Mouse (Mus musculus) lung, postnatal 0 days (tissue): ENCODE data around the gene Lhfp. TPM values are rescaled to one million over a fixed set of nuclear protein-coding genes. Genes with fewer than 3 reads are reported as not detected.

Source experiments
- ATAC-seq: fragments of 200-750 bp; cut with Nextera tagmentation; 2 replicates; pipeline ENCODE4 v1.8.0; 2017; ENCODE audit warnings: moderate library complexity
- DNase-seq: peaks from one replicate; pipeline ENCODE4 v3.0.0-alpha.2; 2016; ENCODE audit warnings: low spot score
- H3K27ac ChIP-seq: fragments of 300-500 bp; sonication (generic); 2 replicates; pipeline ENCODE4 v1.5.1; 2014; ENCODE audit warnings: antibody characterized with exemption, mild to moderate bottlenecking, low read length, mixed read lengths
- H3K27me3 ChIP-seq: fragments of 300-500 bp; sonication (generic); replicated peaks from 2 replicates; pipeline ENCODE4 v1.6.1; 2014; ENCODE audit warnings: low read length, mixed read lengths; ENCODE audit not compliant: insufficient read depth
- H3K36me3 ChIP-seq: fragments of 300-500 bp; sonication (generic); 2 replicates; pipeline ENCODE4 v1.6.1; 2014; ENCODE audit warnings: low read length, mixed read lengths; ENCODE audit not compliant: insufficient read depth
- H3K4me1 ChIP-seq: fragments of 300-500 bp; sonication (generic); 2 replicates; pipeline ENCODE4 v1.6.1; 2014; ENCODE audit warnings: antibody characterized with exemption, low read depth, low read length, mixed read lengths; ENCODE audit not compliant: insufficient read depth
- H3K4me2 ChIP-seq: fragments of 300-500 bp; sonication (generic); replicated peaks from 2 replicates; pipeline ENCODE4 v1.6.1; 2014; ENCODE audit warnings: low read depth, mild to moderate bottlenecking, low read length, moderate library complexity, mixed read lengths
- H3K4me3 ChIP-seq: fragments of 300-500 bp; sonication (generic); 2 replicates; pipeline ENCODE4 v1.5.1; 2014; ENCODE audit warnings: low read depth, low read length
- H3K9ac ChIP-seq: fragments of 300-500 bp; sonication (generic); replicated peaks from 2 replicates; pipeline ENCODE4 v1.6.1; 2014; ENCODE audit warnings: low read depth, mild to moderate bottlenecking
- H3K9me3 ChIP-seq: fragments of 300-500 bp; sonication (generic); 2 replicates; pipeline ENCODE4 v1.6.1; 2016; ENCODE audit warnings: low read length, mixed read lengths
- CTCF ChIP-seq: IDR thresholded peaks from 2 replicates; pipeline ENCODE4 v1.5.1; 2016; ENCODE audit warnings: antibody characterized with exemption, mild to moderate bottlenecking
- EP300 ChIP-seq: IDR thresholded peaks from 2 replicates; pipeline ENCODE4 v1.6.1; 2016; ENCODE audit warnings: antibody characterized with exemption, mild to moderate bottlenecking, control low read depth
- WGBS: fragments of 180-500 bp; shearing (Covaris S2); extraction: QIAGEN DNeasy Blood & Tissue Kit; methylation state at CpG from one replicate; pipeline ENCODE4 v1.1.7; 2014; 5-methylcytosine and 5-hydroxymethylcytosine counted together
- polyA plus RNA-seq: library from polyadenylated mRNA; unstranded; fragments of >200 nt; fragmentation: Nextera tagmentation; extraction: Ambion mirVana; gene quantifications from 2 replicates; pipeline ENCODE4 v1.2.1, GENCODE M21; 2015

Lhfp gene
- polyA plus RNA-seq, 1 experiment from 2014 or later, result 178 TPM

DNA sequence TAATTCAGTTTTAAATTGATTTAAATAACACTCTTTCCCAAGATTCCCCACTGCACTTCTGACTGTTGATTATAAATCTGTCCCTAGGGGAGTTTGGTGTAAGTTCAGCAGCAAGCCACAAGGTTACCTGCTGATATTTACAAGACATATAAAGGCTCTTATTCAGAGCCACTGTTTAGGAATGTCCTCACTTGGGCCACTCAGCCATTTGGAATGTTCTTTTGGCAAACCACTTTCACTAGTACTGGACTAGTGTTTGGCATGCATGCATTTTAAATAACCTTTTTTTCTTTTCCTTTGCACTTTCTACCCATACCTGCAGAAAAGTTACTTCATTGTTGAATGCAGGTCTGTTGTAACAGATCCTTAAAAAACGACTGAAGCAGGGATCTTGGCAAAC, 109.8 kb downstream of the Lhfp start:
- H3K9me3 ChIP-seq, result no peaks in the 10 kb centered on the region
- H3K4me1 ChIP-seq, result no peaks in the 10 kb centered on the region
- ATAC-seq (peak; percentile 62), DNase-seq (peak; percentile 36)
- H3K27me3 ChIP-seq, result no peaks in the 10 kb centered on the region
- H3K36me3 ChIP-seq, result no peaks in the 10 kb centered on the region
- WGBS, result 19% methylated on average over 1 of the region's 1 CpGs
- no peak overlapping the region for H3K4me3 ChIP-seq
- H3K4me2 ChIP-seq, result no peak overlapping the region
- TF ChIP-seq EP300 (peak; percentile 73), CTCF (no peak)
- H3K9ac ChIP-seq, result no peak overlapping the region
- H3K27ac ChIP-seq, result no peak overlapping the region

DNA sequence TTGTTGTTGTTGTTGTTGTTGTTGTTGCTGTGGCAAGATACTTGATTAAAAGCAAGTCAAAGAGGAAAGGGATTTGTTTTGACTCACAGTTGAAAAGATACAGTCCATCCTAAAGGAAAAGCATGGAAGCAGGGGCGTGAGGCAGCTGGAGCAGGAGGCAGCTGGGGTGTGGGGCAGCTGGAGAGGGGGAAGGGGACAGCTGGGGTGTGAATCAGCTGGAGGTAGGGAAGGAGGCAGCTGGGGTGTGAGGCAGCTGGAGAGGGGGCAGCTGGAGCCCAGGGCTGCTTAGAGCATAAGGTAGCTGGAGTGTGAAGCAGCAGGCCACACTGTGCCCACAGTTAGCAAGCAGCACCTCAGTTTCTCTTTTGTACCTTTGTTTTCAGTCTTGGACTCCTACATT, 110.3 kb downstream of the Lhfp start:
- no peak for DNase-seq
- Histone ChIP-seq H3K36me3 (no peaks in the 10 kb centered on the region), H3K9ac (no peak overlapping the region), H3K27ac (no peak overlapping the region), H3K4me2 (no peak overlapping the region), H3K4me3 (no peak overlapping the region), H3K4me1 (no peaks in the 10 kb centered on the region), H3K9me3 (no peaks in the 10 kb centered on the region), H3K27me3 (no peaks in the 10 kb centered on the region)
- 88% methylated on average over 1 of the region's 1 CpGs for WGBS
- ATAC-seq, result no peak
- no peak for TF ChIP-seq CTCF
- TF ChIP-seq EP300, result no peak

GRCm38 (mm10) chr3:53161963-53162362, 120.6 kb downstream of the Lhfp start:
- 70% methylated on average over 3 of the region's 3 CpGs for WGBS
- no peaks in the 10 kb centered on the region for H3K27me3 ChIP-seq
- TF ChIP-seq EP300 (no peak), CTCF (no peak)
- no peak overlapping the region for H3K4me2 ChIP-seq
- H3K4me1 ChIP-seq, result peaks cover 2% of the 10 kb centered on the region
- no peaks in the 10 kb centered on the region for H3K36me3 ChIP-seq
- no peak overlapping the region for H3K27ac ChIP-seq
- no peak overlapping the region for H3K4me3 ChIP-seq
- DNase-seq (no peak), ATAC-seq (no peak)
- no peaks in the 10 kb centered on the region for H3K9me3 ChIP-seq
- no peak overlapping the region for H3K9ac ChIP-seq

DNA sequence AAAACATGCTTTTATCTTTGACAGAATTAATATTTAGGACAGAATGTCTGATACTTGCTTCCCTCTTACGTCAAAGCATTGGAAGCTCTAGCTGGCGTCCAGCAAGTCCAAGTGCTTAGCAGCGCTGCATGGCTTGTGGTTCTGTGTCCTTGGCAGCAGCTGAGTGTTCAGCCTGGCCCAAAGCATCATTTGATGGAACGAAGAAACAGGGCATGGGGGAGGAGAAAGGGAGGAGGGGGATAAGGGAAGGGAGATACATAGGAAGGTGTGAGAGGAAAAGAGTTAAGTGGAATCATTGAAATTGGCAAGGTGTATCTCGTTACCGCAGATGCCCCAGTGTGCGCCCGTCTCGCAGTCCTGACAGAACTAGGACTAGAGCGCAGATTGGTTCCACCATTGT, 124.0 kb downstream of the Lhfp start:
- Histone ChIP-seq H3K27me3 (no peaks in the 10 kb centered on the region), H3K36me3 (no peaks in the 10 kb centered on the region), H3K27ac (no peak overlapping the region), H3K4me3 (no peak overlapping the region), H3K9me3 (no peaks in the 10 kb centered on the region), H3K9ac (no peak overlapping the region), H3K4me2 (no peak overlapping the region), H3K4me1 (peaks cover 2% of the 10 kb centered on the region)
- WGBS, result 74% methylated on average over 10 of the region's 10 CpGs
- TF ChIP-seq CTCF, result no peak
- TF ChIP-seq EP300, result no peak
- DNase-seq (peak; percentile 39), ATAC-seq (peak; percentile 36)

GRCm38 (mm10) chr3:53166001-53166400, 124.7 kb downstream of the Lhfp start:
- Histone ChIP-seq H3K4me2 (no peak overlapping the region), H3K9me3 (no peaks in the 10 kb centered on the region), H3K4me1 (peaks cover 2% of the 10 kb centered on the region), H3K9ac (no peak overlapping the region), H3K36me3 (no peaks in the 10 kb centered on the region), H3K27me3 (no peaks in the 10 kb centered on the region), H3K4me3 (no peak overlapping the region), H3K27ac (no peak overlapping the region)
- peak; percentile 81 for ATAC-seq
- peak; percentile 75 for DNase-seq
- 28% methylated on average over 8 of the region's 8 CpGs for WGBS
- TF ChIP-seq CTCF, result no peak
- peak; percentile 32; the same call in 1 of the 2 replicates for TF ChIP-seq EP300

DNA sequence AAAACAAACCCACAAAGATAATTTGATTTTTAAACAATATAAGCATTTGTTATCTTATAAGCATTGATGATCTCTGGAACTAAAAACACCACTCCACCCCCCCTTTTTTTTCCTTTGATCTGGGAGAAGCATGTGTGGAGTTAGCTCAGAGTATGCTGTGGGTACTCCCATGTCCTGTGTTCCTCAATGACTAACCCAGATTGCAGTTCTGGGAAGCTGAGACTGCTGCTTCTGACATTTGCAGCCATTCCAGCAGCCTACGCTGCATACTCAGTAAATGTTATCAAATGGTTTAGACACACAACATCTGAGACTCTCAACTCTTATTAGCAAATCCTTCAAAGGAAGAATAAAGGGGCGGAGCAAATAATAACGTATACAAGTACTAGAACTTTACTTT, 128.2 kb downstream of the Lhfp start:
- no peaks in the 10 kb centered on the region for H3K9me3 ChIP-seq
- DNase-seq, result peak; percentile 30
- no peak overlapping the region for H3K4me2 ChIP-seq
- no peaks in the 10 kb centered on the region for H3K27me3 ChIP-seq
- 72% methylated on average over 3 of the region's 3 CpGs for WGBS
- H3K4me3 ChIP-seq, result no peak overlapping the region
- peaks cover 2% of the 10 kb centered on the region; the same call in 1 of the 2 replicates for H3K4me1 ChIP-seq
- no peak overlapping the region for H3K9ac ChIP-seq
- ATAC-seq, result 0 out of 2 replicates have a peak, but pooled peaks have one; percentile 21
- TF ChIP-seq CTCF (no peak), EP300 (no peak)
- no peak overlapping the region for H3K27ac ChIP-seq
- H3K36me3 ChIP-seq, result no peaks in the 10 kb centered on the region
